Mouse (Mus musculus) testis, adult 2 months (tissue): ENCODE data around the gene Tigar.

ENCODE experiments used
- CTCF ChIP-seq: fragments of 200-500 bp; IDR thresholded peaks from 2 replicates; pipeline ENCODE4 v1.5.1; 2012; ENCODE audit warnings: low read depth, mild to moderate bottlenecking, inconsistent platforms, low read length, moderate library complexity; ENCODE audit not compliant: control insufficient read depth, insufficient read depth, insufficient replicate concordance
- POLR2A ChIP-seq: fragments of 200-500 bp; IDR thresholded peaks from 2 replicates; pipeline ENCODE4 v1.6.1; 2012; ENCODE audit warnings: low read depth, mild to moderate bottlenecking, inconsistent platforms, low read length, moderate library complexity; ENCODE audit not compliant: control insufficient read depth

DNA sequence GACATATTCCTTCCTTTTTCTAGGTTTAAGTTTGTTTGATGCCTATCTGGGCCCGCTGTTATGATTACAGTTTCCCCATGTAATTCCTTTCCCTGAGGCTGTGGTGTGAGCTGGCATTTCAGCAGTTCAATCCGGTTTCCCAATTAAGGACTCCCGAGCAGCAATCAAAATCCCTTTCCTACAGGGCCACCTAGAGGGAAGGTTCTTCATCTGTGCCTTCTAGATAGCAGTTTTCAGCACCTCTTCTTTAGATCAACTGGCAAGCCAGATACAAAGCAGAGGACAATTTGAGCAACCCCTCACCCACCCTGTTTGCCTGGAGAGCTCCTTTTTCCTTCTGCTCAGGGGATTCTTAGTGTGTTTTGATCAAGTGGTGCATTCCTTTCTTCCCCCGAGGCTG is 22.6 kb downstream of the Tigar start:
- TF ChIP-seq POLR2A (no peak), CTCF (no peak)
